20 mouse cellular contexts compared by ENCODE assay signal in genomic region chr14:30362370-30362769, GRCm38 (mm10).
A peak's percentile ranks its signal among the peaks of the same experiment; 100 is the strongest.
DNase-seq lines count a peak whose midpoint lies in the region; ATAC-seq and TF ChIP-seq lines count a peak whose summit lies in the region.
"Had no signal": no experiment of that assay in that cellular context is flagged by ENCODE, and none has a peak within 500 bp of the region (broad histone marks: within the 10 kb centered on the region; RNA-seq: fewer than 3 reads in every experiment).

No protein-coding gene starts in this region.

- H3K4me1 ChIP-seq in forebrain, embryonic 10.5 days = peaks cover 14% of the 10 kb centered on the region; the same call in 1 of the 2 replicates
- H3K4me1 ChIP-seq in forebrain, embryonic 16.5 days (replicated peaks; ENCODE audit: control insufficient read depth, insufficient read depth, low read length) = no peaks in the 10 kb centered on the region
- H3K4me1 ChIP-seq in lung, embryonic 15.5 days = peaks cover 33% of the 10 kb centered on the region
- H3K4me1 ChIP-seq in lung, adult 2 months (ENCODE audit: control insufficient read depth, insufficient read depth, low read length) = no peaks in the 10 kb centered on the region; the same call in 1 of the 2 replicates
- peaks cover 22% of the 10 kb centered on the region for H3K4me1 ChIP-seq in limb, embryonic 10.5 days
- no peaks in the 10 kb centered on the region for H3K4me1 ChIP-seq in forebrain, embryonic 14.5 days (ENCODE audit: control insufficient read depth, insufficient read depth, low read length)
- H3K4me1 ChIP-seq: hindbrain, embryonic 12.5 days had no signal

- WGBS in forebrain, embryonic 10.5 days = 89% methylated on average over 4 of the region's 4 CpGs
- WGBS in forebrain, embryonic 16.5 days = 91% methylated on average over 4 of the region's 4 CpGs
- WGBS in lung, embryonic 15.5 days = 67% methylated on average over 4 of the region's 4 CpGs
- 57% methylated on average over 4 of the region's 4 CpGs for WGBS in lung, adult 2 months
- WGBS in limb, embryonic 10.5 days = 88% methylated on average over 4 of the region's 4 CpGs
- WGBS in forebrain, embryonic 14.5 days = 89% methylated on average over 4 of the region's 4 CpGs

- no peak for TF ChIP-seq POLR2A in lung, adult 2 months (IDR thresholded peaks at IDR 0.05; ENCODE audit: borderline replicate concordance, extremely low read depth, low read depth, low read length)

- H3K4me2 ChIP-seq in forebrain, embryonic 16.5 days (ENCODE audit: low read length) = no peak overlapping the region
- no peak overlapping the region for H3K4me2 ChIP-seq in lung, embryonic 15.5 days
- H3K4me2 ChIP-seq in forebrain, embryonic 14.5 days (ENCODE audit: low read length) = no peak overlapping the region
- H3K4me2 ChIP-seq: hindbrain, embryonic 12.5 days; midbrain, embryonic 11.5 days had no signal

- no peak for TF ChIP-seq CTCF in lung, adult 2 months (IDR thresholded peaks at IDR 0.05; ENCODE audit: insufficient read depth, low read length)

- no peak overlapping the region for H3K27ac ChIP-seq in forebrain, embryonic 10.5 days
- no peak overlapping the region for H3K27ac ChIP-seq in forebrain, embryonic 16.5 days (ENCODE audit: low read length)
- peak overlapping the region; percentile 86 for H3K27ac ChIP-seq in lung, embryonic 15.5 days
- no peak overlapping the region for H3K27ac ChIP-seq in limb, embryonic 10.5 days
- H3K27ac ChIP-seq in forebrain, embryonic 14.5 days (ENCODE audit: low read depth, low read length) = no peak overlapping the region
- H3K27ac ChIP-seq: hindbrain, embryonic 12.5 days had no signal

- intact Hi-C loops in left cerebral cortex, postnatal 14 days (cut with DNase I) = no loop called here

- H3K9me3 ChIP-seq in forebrain, embryonic 10.5 days = no peaks in the 10 kb centered on the region
- no peaks in the 10 kb centered on the region for H3K9me3 ChIP-seq in forebrain, embryonic 16.5 days (ENCODE audit: control insufficient read depth, low read length)
- no peaks in the 10 kb centered on the region for H3K9me3 ChIP-seq in lung, embryonic 15.5 days
- H3K9me3 ChIP-seq in limb, embryonic 10.5 days (replicated peaks) = no peaks in the 10 kb centered on the region
- no peaks in the 10 kb centered on the region for H3K9me3 ChIP-seq in forebrain, embryonic 14.5 days (replicated peaks; ENCODE audit: control insufficient read depth, low read length)
- H3K9me3 ChIP-seq: hindbrain, embryonic 12.5 days had no signal

- H3K36me3 ChIP-seq in forebrain, embryonic 10.5 days (replicated peaks) = no peaks in the 10 kb centered on the region
- H3K36me3 ChIP-seq in forebrain, embryonic 16.5 days (ENCODE audit: control insufficient read depth, insufficient read depth) = no peaks in the 10 kb centered on the region
- no peaks in the 10 kb centered on the region for H3K36me3 ChIP-seq in lung, embryonic 15.5 days
- H3K36me3 ChIP-seq in limb, embryonic 10.5 days = no peaks in the 10 kb centered on the region
- no peaks in the 10 kb centered on the region for H3K36me3 ChIP-seq in forebrain, embryonic 14.5 days (ENCODE audit: control insufficient read depth, insufficient read depth, low read length)
- H3K36me3 ChIP-seq: hindbrain, embryonic 12.5 days had no signal

- no peak for ATAC-seq in forebrain, embryonic 16.5 days
- ATAC-seq in lung, embryonic 15.5 days (ENCODE audit: borderline replicate concordance, extremely low read depth, low FRiP score, low TSS enrichment) = no peak
- no peak for ATAC-seq in forebrain, embryonic 14.5 days
- ATAC-seq: activated CD4-positive, CD25-positive, alpha-beta regulatory T cell, adult 4 months; forebrain, postnatal 0 days; Patski had no signal

- peak; percentile 9 for DNase-seq in forebrain, embryonic 10.5 days (ENCODE audit: extremely low spot score, low spot score)
- no peak for DNase-seq in lung, adult 2 months
- DNase-seq in A20 (ENCODE audit: low read depth, low spot score) = peak; percentile 61
- peak; percentile 15 for DNase-seq in limb, embryonic 10.5 days (ENCODE audit: low spot score)
- DNase-seq in left cerebral cortex, postnatal 14 days (ENCODE audit: low spot score in 2 of 2) = no peak
- no peak for DNase-seq in forebrain, embryonic 14.5 days (ENCODE audit: low spot score)
- DNase-seq: adrenal gland, postnatal 14 days; cerebellum, adult 18-20 months; cerebellum, postnatal 36 days; forebrain, postnatal 0 days; kidney, adult 18-20 months; kidney, postnatal 25 days; right cerebral cortex, postnatal 4 days had no signal

- H3K9ac ChIP-seq in forebrain, embryonic 16.5 days (replicated peaks; ENCODE audit: low read depth, low read length) = no peak overlapping the region
- H3K9ac ChIP-seq in lung, embryonic 15.5 days = no peak overlapping the region
- H3K9ac ChIP-seq in forebrain, embryonic 14.5 days (ENCODE audit: low read length) = no peak overlapping the region
- H3K9ac ChIP-seq: forebrain, postnatal 0 days; hindbrain, embryonic 12.5 days had no signal

- H3K4me3 ChIP-seq in forebrain, embryonic 10.5 days = no peak overlapping the region
- no peak overlapping the region for H3K4me3 ChIP-seq in forebrain, embryonic 16.5 days (replicated peaks; ENCODE audit: low read length)
- no peak overlapping the region for H3K4me3 ChIP-seq in lung, embryonic 15.5 days
- no peak overlapping the region for H3K4me3 ChIP-seq in lung, adult 2 months (replicated peaks; ENCODE audit: extremely low read depth, low read depth, low read length)
- no peak overlapping the region for H3K4me3 ChIP-seq in limb, embryonic 10.5 days
- no peak overlapping the region for H3K4me3 ChIP-seq in forebrain, embryonic 14.5 days (ENCODE audit: low read depth, low read length)
- H3K4me3 ChIP-seq: erythroblast, embryonic 14.5 days; hindbrain, embryonic 12.5 days had no signal

- H3K27me3 ChIP-seq in forebrain, embryonic 10.5 days (ENCODE audit: poor library complexity, severe bottlenecking) = no peaks in the 10 kb centered on the region
- H3K27me3 ChIP-seq in forebrain, embryonic 16.5 days (replicated peaks; ENCODE audit: control insufficient read depth, insufficient read depth, low read length) = no peaks in the 10 kb centered on the region
- H3K27me3 ChIP-seq in lung, embryonic 15.5 days = no peaks in the 10 kb centered on the region
- no peaks in the 10 kb centered on the region for H3K27me3 ChIP-seq in limb, embryonic 10.5 days (ENCODE audit: low read depth, poor library complexity, severe bottlenecking)
- no peaks in the 10 kb centered on the region for H3K27me3 ChIP-seq in forebrain, embryonic 14.5 days (replicated peaks; ENCODE audit: control insufficient read depth, insufficient read depth, low read length)
- H3K27me3 ChIP-seq: hindbrain, embryonic 12.5 days had no signal

Comparison
In these comparisons a context has a peak if more than half of its experiments do, and no peak if none do; other contexts are left out.
1. DNase-seq: peak in forebrain, embryonic 10.5 days (single experiment), A20 (single experiment) and limb, embryonic 10.5 days (single experiment); none in lung, adult 2 months (single experiment), left cerebral cortex, postnatal 14 days (0 of 2) and forebrain, embryonic 14.5 days (single experiment).